Mouse (Mus musculus): ENCODE measurements around the gene Il34.
A peak's percentile ranks its signal among the peaks of the same experiment; 100 is the strongest.

Gene Il34

GRCm38 (mm10) chr8:110705391-110706287 is 100.1 kb downstream of the Il34 start:
- DNase-seq = peak; percentile 87 to 90

GRCm38 (mm10) chr8:110704103-110704502 is 101.6 kb downstream of the Il34 start:
- peak in 1 of 2 experiments; percentile 9 for DNase-seq

- peak; percentile 24 to 39 for DNase-seq
These were observed 102.2 kb downstream of the Il34 start for GRCm38 (mm10) chr8:110703460-110704061.

- DNase-seq = no peak
These were observed 102.9 kb downstream of the Il34 start for GRCm38 (mm10) chr8:110702636-110703459.

- DNase-seq = no peak
These were observed 105.2 kb downstream of the Il34 start for GRCm38 (mm10) chr8:110700561-110700960.

GRCm38 (mm10) chr8:110699501-110699900 is 106.2 kb downstream of the Il34 start:
- DNase-seq = no peak

GRCm38 (mm10) chr8:110698098-110698497 is 107.6 kb downstream of the Il34 start:
- DNase-seq = no peak

- no peak for DNase-seq
These were observed 108.2 kb downstream of the Il34 start for GRCm38 (mm10) chr8:110697571-110697970.

- DNase-seq = no peak
These were observed 109.7 kb downstream of the Il34 start for GRCm38 (mm10) chr8:110696051-110696450.

- DNase-seq = peak; percentile 57 to 60
These were observed 110.3 kb downstream of the Il34 start for GRCm38 (mm10) chr8:110695431-110695830.

- DNase-seq = peak in 1 of 2 experiments; percentile 48
These were observed 110.9 kb downstream of the Il34 start for GRCm38 (mm10) chr8:110694826-110695225.

- no peak for DNase-seq
These were observed 111.5 kb downstream of the Il34 start for GRCm38 (mm10) chr8:110694226-110694625.

Measured in cerebellum, postnatal 36 days (tissue).